In the genomic region with DNA sequence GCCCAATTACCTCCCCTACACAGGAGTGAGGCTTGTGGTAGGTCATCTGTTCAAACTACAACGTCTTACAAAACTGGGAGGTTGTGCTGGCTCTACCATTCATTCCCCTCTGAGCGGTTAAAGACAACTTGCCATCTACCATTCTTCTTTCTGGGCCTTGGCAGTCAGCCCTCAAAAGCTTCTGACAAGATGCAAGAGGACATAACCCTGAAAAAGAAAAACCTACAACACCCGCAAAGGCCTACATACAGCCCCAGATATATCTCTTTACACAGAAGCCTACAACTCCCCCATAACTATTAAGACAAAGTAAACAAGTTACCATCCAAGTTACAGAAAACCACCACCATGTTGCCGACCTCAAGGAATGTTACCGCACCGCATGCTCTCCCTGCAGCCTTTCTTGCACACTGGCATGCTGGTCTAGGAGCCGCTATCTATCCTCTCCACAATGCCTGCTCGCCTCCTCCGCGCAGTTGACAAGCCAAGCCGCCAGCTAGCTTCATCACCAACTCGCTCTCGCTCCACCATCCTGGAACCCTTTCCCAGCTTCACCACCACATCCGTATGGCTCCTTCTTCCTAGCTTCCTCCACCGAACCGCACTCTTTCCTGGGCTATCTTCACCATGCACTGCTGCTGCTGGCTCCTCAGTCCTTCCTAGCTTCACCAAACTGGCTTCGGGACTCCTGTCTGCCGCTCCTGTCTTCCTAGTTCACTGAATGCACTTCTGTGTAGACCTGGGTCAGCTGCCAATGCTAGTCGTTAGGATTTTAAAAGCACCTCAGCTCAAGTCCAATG, we compare ENCODE assay signal across 8 mouse cellular contexts. TPM values are rescaled to one million over a fixed set of nuclear protein-coding genes. Genes with fewer than 3 reads are reported as not detected.
DNase-seq lines count a peak whose midpoint lies in the region; ATAC-seq and TF ChIP-seq lines count a peak whose summit lies in the region.

No protein-coding gene starts in this region.

- H3K36me3 ChIP-seq in kidney, adult 2 months (ENCODE audit: control insufficient read depth, insufficient read depth, low read length): peaks cover 40% of the 10 kb centered on the region
- peaks cover 16% of the 10 kb centered on the region; the same call in 1 of the 2 replicates for H3K36me3 ChIP-seq in intestine, embryonic 16.5 days (ENCODE audit: control insufficient read depth, insufficient read depth, low read length)
- H3K36me3 ChIP-seq in midbrain, embryonic 15.5 days (replicated peaks): peaks cover 8% of the 10 kb centered on the region

- TF ChIP-seq CTCF in kidney, adult 2 months (conservative IDR thresholded peaks at IDR 0.05; ENCODE audit: insufficient read depth, insufficient read length, low read depth, low read length): 0 out of 2 replicates have a peak, but pooled peaks have one; percentile 4

- peak; percentile 23 for ATAC-seq in erythroblast, adult 5-6 weeks (replicated peaks; ENCODE audit: low FRiP score, poor library complexity, severe bottlenecking)
- no peak for ATAC-seq in intestine, embryonic 16.5 days
- ATAC-seq in midbrain, embryonic 15.5 days (replicated peaks): no peak
- no peak for ATAC-seq in megakaryocyte progenitor cell, adult 5-6 weeks (replicated peaks; ENCODE audit: poor library complexity)

- peak overlapping the region; percentile 81 for H3K9ac ChIP-seq in intestine, embryonic 16.5 days (ENCODE audit: low read depth, low read length)
- peak overlapping the region; percentile 77 for H3K9ac ChIP-seq in midbrain, embryonic 15.5 days

- H3K4me3 ChIP-seq in kidney, adult 2 months (ENCODE audit: insufficient read depth, low read depth, low read length): peak overlapping the region; percentile 75
- peak overlapping the region; percentile 62 for H3K4me3 ChIP-seq in intestine, embryonic 16.5 days (ENCODE audit: low read length)
- H3K4me3 ChIP-seq in midbrain, embryonic 15.5 days: peak overlapping the region; percentile 80

- H3K27me3 ChIP-seq in kidney, adult 2 months (replicated peaks; ENCODE audit: control insufficient read depth, insufficient read depth, low read length): no peaks in the 10 kb centered on the region
- no peaks in the 10 kb centered on the region for H3K27me3 ChIP-seq in intestine, embryonic 16.5 days (replicated peaks; ENCODE audit: control insufficient read depth, insufficient read depth, low read length)
- H3K27me3 ChIP-seq in midbrain, embryonic 15.5 days (replicated peaks): no peaks in the 10 kb centered on the region

- peak; percentile 40 for DNase-seq in kidney, adult 2 months
- no peak for DNase-seq in kidney, postnatal 36 days
- DNase-seq in MEL-GATA-1-ER (ENCODE audit: extremely low read depth, low read depth): peak; percentile 36
- DNase-seq in urinary bladder, postnatal 25 days (ENCODE audit: low spot score): no peak

- peak overlapping the region; percentile 65 for H3K4me2 ChIP-seq in intestine, embryonic 16.5 days (ENCODE audit: low read depth, low read length)
- H3K4me2 ChIP-seq in midbrain, embryonic 15.5 days: peak overlapping the region; percentile 89

- no peaks in the 10 kb centered on the region for H3K9me3 ChIP-seq in intestine, embryonic 16.5 days (ENCODE audit: control insufficient read depth, low read length)
- H3K9me3 ChIP-seq in midbrain, embryonic 15.5 days: no peaks in the 10 kb centered on the region

- H3K27ac ChIP-seq in kidney, adult 2 months (ENCODE audit: insufficient read depth, low read depth, low read length): peak overlapping the region; percentile 73
- H3K27ac ChIP-seq in intestine, embryonic 16.5 days (ENCODE audit: low read length): peak overlapping the region; percentile 89
- H3K27ac ChIP-seq in midbrain, embryonic 15.5 days: peak overlapping the region; percentile 100

- under 1% methylated on average over 19 of the region's 19 CpGs for WGBS in kidney, adult 2 months
- under 1% methylated on average over 19 of the region's 19 CpGs for WGBS in intestine, embryonic 16.5 days
- under 1% methylated on average over 19 of the region's 19 CpGs for WGBS in midbrain, embryonic 15.5 days

- peak; percentile 73 for TF ChIP-seq POLR2A in kidney, adult 2 months (IDR thresholded peaks at IDR 0.05; ENCODE audit: low read depth, low read length)

- peaks cover 16% of the 10 kb centered on the region for H3K4me1 ChIP-seq in kidney, adult 2 months (ENCODE audit: control insufficient read depth, insufficient read depth, low read length)
- peaks cover 37% of the 10 kb centered on the region for H3K4me1 ChIP-seq in intestine, embryonic 16.5 days (ENCODE audit: control insufficient read depth, insufficient read depth, low read length)
- H3K4me1 ChIP-seq in midbrain, embryonic 15.5 days: peaks cover 31% of the 10 kb centered on the region

RNA-seq across cellular contexts. Expression of gene Scyl1, which starts 29.6 kb away (rescaled TPM):
- polyA plus RNA-seq in kidney, adult 2 months (2012; rRNA removed): 107 and 134 TPM in 2 replicates
- total RNA-seq in erythroblast, adult 5-6 weeks (2015; ENCODE audit: low replicate concordance): 8.2 and 12.9 TPM in 2 replicates
- total RNA-seq in erythroblast, adult 5-6 weeks (2017; ENCODE audit: low replicate concordance): 9.1 and 11.9 TPM in 2 replicates
- polyA plus RNA-seq in intestine, embryonic 16.5 days (2015; fragmentation: Nextera tagmentation; extraction: Ambion mirVana): 58.9 and 64.3 TPM in 2 replicates
- 87.6 and 94.7 TPM in 2 replicates for polyA plus RNA-seq in midbrain, embryonic 15.5 days (2015; fragmentation: Nextera tagmentation; extraction: Ambion mirVana)
- 15.7 and 19.9 TPM in 2 replicates for total RNA-seq in megakaryocyte progenitor cell, adult 5-6 weeks (2015)
- total RNA-seq in megakaryocyte progenitor cell, adult 5-6 weeks (2017): 23.9 and 28.2 TPM in 2 replicates

Comparison
In these comparisons a context has a peak if more than half of its experiments do, and no peak if none do; other contexts are left out.
1. DNase-seq: peak in kidney, adult 2 months (single experiment) and MEL-GATA-1-ER (single experiment); none in kidney, postnatal 36 days (0 of 2) and urinary bladder, postnatal 25 days (single experiment).
2. Peak in every context shown above with its lines, with median percentiles within 50 percentile points of each other: H3K27ac ChIP-seq and H3K4me3 ChIP-seq.